Mouse (Mus musculus) neural tube, embryonic 11.5 days (tissue): ENCODE measurements at regions not wholly inside any gene's neighbourhood (a gene's known extent, or its start where the extent isn't known, plus 50 kb on each side); places are given as distances from the start of the nearest gene placed in this dataset.

Experiments used
- ATAC-seq: fragments of 200-750 bp; cut with Nextera tagmentation; 2 replicates; pipeline ENCODE4 v1.8.0; 2017; ENCODE audit warnings: moderate number of reproducible peaks, mild to moderate bottlenecking, moderate TSS enrichment, moderate library complexity; ENCODE audit not compliant: insufficient read depth, low FRiP score, low TSS enrichment
- DNase-seq: peaks from one replicate; pipeline ENCODE4 v3.0.0-alpha.2; 2015; ENCODE audit warnings: low spot score
- H3K27ac ChIP-seq: fragments of 300-500 bp; sonication (generic); 2 replicates; pipeline ENCODE4 v1.5.1; 2014; ENCODE audit warnings: low read depth, mild to moderate bottlenecking, low read length
- H3K27me3 ChIP-seq: fragments of 300-500 bp; sonication (generic); 2 replicates; pipeline ENCODE4 v1.6.1; 2014; ENCODE audit warnings: mild to moderate bottlenecking, low read length, mixed read lengths; ENCODE audit not compliant: control insufficient read depth, insufficient read depth
- H3K36me3 ChIP-seq: fragments of 300-500 bp; sonication (generic); 2 replicates; pipeline ENCODE4 v1.6.1; 2014; ENCODE audit warnings: mild to moderate bottlenecking, low read length, moderate library complexity, mixed read lengths; ENCODE audit not compliant: control insufficient read depth, insufficient read depth
- H3K4me1 ChIP-seq: fragments of 300-500 bp; sonication (generic); 2 replicates; pipeline ENCODE4 v1.6.1; 2014; ENCODE audit warnings: low read length, mixed read lengths; ENCODE audit not compliant: control insufficient read depth, insufficient read depth
- H3K4me2 ChIP-seq: fragments of 300-500 bp; sonication (generic); 2 replicates; pipeline ENCODE4 v1.6.1; 2014; ENCODE audit warnings: low read depth, mild to moderate bottlenecking, moderate library complexity
- H3K4me3 ChIP-seq: fragments of 300-500 bp; sonication (generic); 2 replicates; pipeline ENCODE4 v1.5.1; 2014; ENCODE audit warnings: low read depth, low read length
- H3K9ac ChIP-seq: fragments of 300-500 bp; sonication (generic); 2 replicates; pipeline ENCODE4 v1.6.1; 2014; ENCODE audit warnings: mild to moderate bottlenecking, low read length
- H3K9me3 ChIP-seq: fragments of 300-500 bp; sonication (generic); 2 replicates; pipeline ENCODE4 v1.6.1; 2016; ENCODE audit warnings: low read length; ENCODE audit not compliant: control insufficient read depth
- WGBS: fragments of 180-500 bp; shearing (Covaris S2); extraction: QIAGEN DNeasy Blood & Tissue Kit; methylation state at CpG from one replicate; pipeline ENCODE4 v1.1.7; 2014; 5-methylcytosine and 5-hydroxymethylcytosine counted together

DNA sequence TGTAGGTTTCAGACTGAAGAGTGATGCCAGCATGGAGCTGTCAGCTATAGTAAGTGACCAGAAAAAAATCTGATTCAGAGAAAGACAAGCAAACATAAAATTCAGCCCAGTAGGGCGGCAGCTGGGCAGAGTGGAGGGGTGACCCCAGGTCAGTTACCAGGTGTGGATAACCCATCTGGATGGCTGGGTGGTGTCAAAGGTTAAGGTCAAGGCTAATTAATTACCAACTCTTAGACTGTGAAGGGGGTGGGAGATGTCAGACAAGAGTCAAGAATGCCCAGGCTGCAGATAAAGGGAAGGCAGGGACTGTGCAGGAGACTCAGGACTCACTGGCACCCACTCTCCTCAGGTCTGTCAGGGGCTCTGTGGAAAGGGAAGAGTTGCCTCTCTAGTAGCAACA is 188.1 kb downstream of the Bcl2l11 start:
- H3K27ac ChIP-seq = no peak overlapping the region
- H3K9ac ChIP-seq = no peak overlapping the region
- no peaks in the 10 kb centered on the region for H3K36me3 ChIP-seq
- no peak overlapping the region for H3K4me3 ChIP-seq
- no peaks in the 10 kb centered on the region for H3K9me3 ChIP-seq
- 7% methylated on average over 1 of the region's 1 CpGs for WGBS
- H3K4me1 ChIP-seq = 0 out of 2 replicates have a peak, but pooled peaks cover 3% of the 10 kb centered on the region
- no peak for DNase-seq
- no peak for ATAC-seq
- no peaks in the 10 kb centered on the region for H3K27me3 ChIP-seq
- H3K4me2 ChIP-seq = no peak overlapping the region

DNA sequence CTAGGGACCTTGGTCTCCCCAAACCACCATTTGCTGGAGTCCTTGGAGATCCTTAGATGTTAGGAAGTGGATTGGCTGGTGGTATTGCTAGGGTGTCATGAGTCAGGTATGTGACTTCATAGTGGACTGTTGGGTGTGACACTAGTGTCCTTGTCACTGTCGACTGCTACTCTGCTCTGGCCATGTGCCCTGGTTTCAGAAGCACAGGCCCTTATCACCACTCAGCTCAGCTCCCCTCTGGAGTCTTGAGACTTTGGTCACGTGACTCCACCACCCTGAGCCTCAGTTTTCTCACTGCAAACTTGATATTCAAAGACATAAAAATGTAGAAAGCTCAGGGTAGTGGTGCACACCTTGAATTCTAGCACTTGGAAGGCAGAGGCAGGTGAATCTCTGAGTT is 190.7 kb downstream of the Bcl2l11 start:
- H3K4me1 ChIP-seq = 0 out of 2 replicates have a peak, but pooled peaks cover 3% of the 10 kb centered on the region
- 86% methylated on average over 2 of the region's 2 CpGs for WGBS
- H3K36me3 ChIP-seq = no peaks in the 10 kb centered on the region
- no peak overlapping the region for H3K4me2 ChIP-seq
- no peak overlapping the region for H3K4me3 ChIP-seq
- no peaks in the 10 kb centered on the region for H3K27me3 ChIP-seq
- no peak overlapping the region for H3K27ac ChIP-seq
- DNase-seq (no peak), ATAC-seq (no peak)
- no peak overlapping the region for H3K9ac ChIP-seq
- no peaks in the 10 kb centered on the region for H3K9me3 ChIP-seq

- no peaks in the 10 kb centered on the region for H3K27me3 ChIP-seq
- no peak for DNase-seq
- no peak overlapping the region for H3K27ac ChIP-seq
- no peaks in the 10 kb centered on the region for H3K36me3 ChIP-seq
- no peak for ATAC-seq
- 0 out of 2 replicates have a peak, but pooled peaks cover 3% of the 10 kb centered on the region for H3K4me1 ChIP-seq
- H3K9me3 ChIP-seq = no peaks in the 10 kb centered on the region
- H3K9ac ChIP-seq = no peak overlapping the region
- 78% methylated on average over 4 of the region's 4 CpGs for WGBS
- H3K4me3 ChIP-seq = no peak overlapping the region
- H3K4me2 ChIP-seq = no peak overlapping the region
These were observed 192.4 kb downstream of the Bcl2l11 start for GRCm38 (mm10) chr2:128318266-128318665.

- H3K36me3 ChIP-seq = no peaks in the 10 kb centered on the region
- 0 out of 2 replicates have a peak, but pooled peaks cover 2% of the 10 kb centered on the region for H3K4me1 ChIP-seq
- no peak overlapping the region for H3K4me3 ChIP-seq
- WGBS = 56% methylated on average over 5 of the region's 5 CpGs
- no peaks in the 10 kb centered on the region for H3K27me3 ChIP-seq
- no peaks in the 10 kb centered on the region for H3K9me3 ChIP-seq
- ATAC-seq = no peak
- DNase-seq = no peak
- H3K9ac ChIP-seq = no peak overlapping the region
- H3K27ac ChIP-seq = no peak overlapping the region
- no peak overlapping the region for H3K4me2 ChIP-seq
These were observed 193.1 kb downstream of the Bcl2l11 start for GRCm38 (mm10) chr2:128318956-128319355.

GRCm38 (mm10) chr2:128321475-128321874 is 195.6 kb downstream of the Bcl2l11 start:
- no peaks in the 10 kb centered on the region for H3K36me3 ChIP-seq
- H3K27ac ChIP-seq = no peak overlapping the region
- H3K4me3 ChIP-seq = no peak overlapping the region
- H3K27me3 ChIP-seq = no peaks in the 10 kb centered on the region
- DNase-seq (no peak), ATAC-seq (no peak)
- 58% methylated on average over 2 of the region's 2 CpGs for WGBS
- 0 out of 2 replicates have a peak, but pooled peaks cover 3% of the 10 kb centered on the region for H3K4me1 ChIP-seq
- no peaks in the 10 kb centered on the region for H3K9me3 ChIP-seq
- 0 out of 2 replicates have a peak overlapping the region, but pooled peaks have one; percentile 4 for H3K9ac ChIP-seq
- H3K4me2 ChIP-seq = no peak overlapping the region

- Histone ChIP-seq H3K36me3 (no peaks in the 10 kb centered on the region), H3K27me3 (no peaks in the 10 kb centered on the region), H3K27ac (no peak overlapping the region), H3K9ac (no peak overlapping the region), H3K4me1 (0 out of 2 replicates have a peak, but pooled peaks cover 3% of the 10 kb centered on the region), H3K9me3 (no peaks in the 10 kb centered on the region), H3K4me2 (no peak overlapping the region), H3K4me3 (no peak overlapping the region)
- DNase-seq = peak; percentile 45
- 59% methylated on average over 13 of the region's 13 CpGs for WGBS
- ATAC-seq = no peak
These were observed 198.6 kb downstream of the Bcl2l11 start for GRCm38 (mm10) chr2:128324256-128325096.

DNA sequence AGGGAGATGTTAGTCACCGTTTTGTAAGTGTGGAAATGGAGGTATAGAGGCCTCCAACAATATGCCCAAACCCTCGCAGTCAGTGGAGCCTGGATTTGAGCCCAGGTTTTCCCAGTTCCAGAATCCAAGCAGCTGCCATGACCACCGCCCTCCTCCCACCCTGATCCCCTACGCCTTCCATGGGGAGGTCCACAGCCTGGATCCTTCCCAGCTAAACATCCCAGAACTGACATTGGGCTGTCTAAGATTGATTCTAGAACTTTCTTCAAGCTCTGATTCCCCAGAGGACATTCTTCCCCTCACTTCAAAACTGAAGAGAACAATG is 199.2 kb downstream of the Bcl2l11 start:
- Histone ChIP-seq H3K4me2 (no peak overlapping the region), H3K9ac (no peak overlapping the region), H3K36me3 (no peaks in the 10 kb centered on the region), H3K4me3 (no peak overlapping the region), H3K4me1 (0 out of 2 replicates have a peak, but pooled peaks cover 3% of the 10 kb centered on the region), H3K9me3 (no peaks in the 10 kb centered on the region), H3K27me3 (no peaks in the 10 kb centered on the region), H3K27ac (no peak overlapping the region)
- WGBS = 83% methylated on average over 4 of the region's 4 CpGs
- no peak for DNase-seq
- ATAC-seq = no peak

GRCm38 (mm10) chr2:128325456-128325855 is 199.6 kb downstream of the Bcl2l11 start:
- H3K4me2 ChIP-seq = no peak overlapping the region
- no peak overlapping the region for H3K4me3 ChIP-seq
- 0 out of 2 replicates have a peak, but pooled peaks cover 3% of the 10 kb centered on the region for H3K4me1 ChIP-seq
- WGBS = 82% methylated on average over 4 of the region's 4 CpGs
- H3K9me3 ChIP-seq = no peaks in the 10 kb centered on the region
- no peak overlapping the region for H3K9ac ChIP-seq
- no peak for ATAC-seq
- H3K27ac ChIP-seq = no peak overlapping the region
- H3K27me3 ChIP-seq = no peaks in the 10 kb centered on the region
- DNase-seq = no peak
- no peaks in the 10 kb centered on the region for H3K36me3 ChIP-seq

GRCm38 (mm10) chr2:128330833-128331232 is 205.0 kb downstream of the Bcl2l11 start:
- no peaks in the 10 kb centered on the region for H3K27me3 ChIP-seq
- no peak for ATAC-seq
- no peaks in the 10 kb centered on the region for H3K9me3 ChIP-seq
- no peak overlapping the region for H3K4me2 ChIP-seq
- no peak overlapping the region for H3K27ac ChIP-seq
- no peaks in the 10 kb centered on the region for H3K36me3 ChIP-seq
- H3K4me1 ChIP-seq = no peaks in the 10 kb centered on the region
- 90% methylated on average over 9 of the region's 9 CpGs for WGBS
- no peak overlapping the region for H3K4me3 ChIP-seq
- H3K9ac ChIP-seq = no peak overlapping the region
- DNase-seq = no peak
